Mouse (Mus musculus): ENCODE data around the gene Rere. TPM values are rescaled to one million over a fixed set of nuclear protein-coding genes. Genes with fewer than 3 reads are reported as not detected.
"Not testable (repeated sequence)": the region's sequence is repeated elsewhere in the genome, so short reads cannot be mapped to it uniquely, and the experiment has no call there.

Rere gene
- total RNA-seq, 2 experiments from 2014 or later, result 39.6 to 46.7 TPM

DNA sequence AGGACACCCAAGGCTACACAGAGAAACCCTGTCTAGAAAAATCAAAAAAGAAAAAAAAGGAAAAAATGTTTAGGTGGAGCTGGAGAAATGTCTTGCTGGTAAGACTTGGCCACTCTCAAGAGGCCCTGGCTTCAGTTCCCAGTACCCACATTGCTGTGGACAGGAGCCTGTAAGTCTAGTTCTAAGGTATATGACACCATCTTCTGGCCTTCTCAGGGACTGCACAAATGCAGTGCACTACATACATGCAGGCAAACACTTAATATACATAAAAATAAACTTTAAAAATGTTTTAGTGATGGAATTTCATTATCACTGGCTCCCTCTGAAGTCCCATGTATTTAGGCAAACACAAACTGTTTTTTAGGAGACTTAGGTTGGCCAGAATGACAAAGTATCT, 274.3 kb downstream of the Rere start:
- no peak for DNase-seq

DNA sequence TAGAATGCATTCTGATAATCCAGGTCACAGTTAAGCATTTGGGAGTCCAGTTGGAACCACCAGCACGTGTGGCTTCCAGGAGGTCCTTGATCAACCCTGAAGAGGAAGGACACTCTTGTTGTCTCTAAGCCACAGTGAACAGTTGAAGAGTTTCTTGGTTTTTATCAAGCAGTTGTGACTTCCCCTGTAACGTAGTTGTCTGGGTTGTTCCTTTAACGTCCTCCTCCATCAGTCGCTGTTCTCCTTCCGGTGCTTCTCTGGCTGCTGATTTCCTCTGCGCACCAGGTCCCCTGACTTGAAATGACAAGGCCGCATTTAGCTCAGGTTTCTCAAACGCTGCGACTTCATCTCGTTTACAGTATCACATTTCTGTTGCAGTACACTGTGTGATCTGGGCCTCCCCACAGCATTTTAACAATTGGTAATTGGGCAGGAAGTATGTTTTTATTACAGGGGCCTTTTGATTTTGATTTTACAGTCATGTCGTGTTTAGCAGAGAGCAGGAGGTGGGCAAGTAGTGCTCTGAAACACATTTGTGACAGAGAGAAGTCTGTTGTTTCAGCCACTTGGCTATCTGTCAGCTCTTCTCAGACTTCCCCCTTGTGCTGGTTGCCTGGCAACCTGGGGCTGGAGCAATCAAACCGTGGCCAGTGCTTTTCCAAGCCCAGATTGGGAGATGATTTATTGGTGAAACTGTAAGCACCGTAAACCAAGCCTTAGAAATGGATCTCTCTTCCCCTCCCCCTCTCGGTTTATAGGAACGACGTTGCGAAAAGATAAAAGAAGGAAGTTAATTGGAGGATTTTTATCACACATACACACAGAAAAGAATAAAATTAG, 275.2 kb downstream of the Rere start:
- DNase-seq, result peak; percentile 87 to 90

DNA sequence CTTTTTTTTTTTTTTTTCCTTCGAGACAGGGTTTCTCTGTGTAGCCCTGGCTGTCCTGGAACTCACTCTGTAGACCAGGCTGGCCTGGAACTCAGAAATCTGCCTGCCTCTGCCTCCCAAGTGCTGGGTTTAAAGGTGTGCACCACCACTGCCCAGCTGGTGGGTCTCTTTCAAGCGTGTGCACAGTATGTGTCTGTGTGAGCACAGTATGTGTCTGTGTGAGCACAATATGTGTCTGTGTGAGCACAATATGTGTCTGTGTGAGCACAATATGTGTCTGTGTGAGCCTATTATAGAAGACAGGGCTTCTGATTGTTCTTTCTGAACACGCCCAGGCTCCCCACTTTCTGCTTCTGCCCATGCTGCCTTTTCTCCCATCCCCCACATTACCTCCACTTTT, 275.8 kb downstream of the Rere start:
- DNase-seq, result not testable (repeated sequence)

DNA sequence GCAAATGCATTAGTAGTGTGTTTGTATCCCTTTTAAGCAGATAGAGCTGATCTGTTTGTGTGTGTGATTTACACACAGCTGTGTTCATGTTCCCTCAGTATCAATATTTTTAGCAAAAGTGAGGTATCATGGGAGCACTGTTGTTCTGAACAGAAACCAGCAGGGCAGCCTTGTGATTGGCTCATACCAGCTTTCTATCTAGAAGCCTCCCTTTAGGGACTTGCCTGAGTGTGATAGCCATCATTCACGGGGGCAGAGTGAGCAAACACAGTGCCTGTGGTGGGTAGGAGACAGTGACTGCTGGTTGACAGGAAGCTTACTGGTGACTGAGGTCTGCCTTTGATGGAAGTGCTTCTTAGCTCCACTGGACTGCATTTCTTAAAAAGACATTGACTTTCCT, 276.5 kb downstream of the Rere start:
- DNase-seq, result no peak

DNA sequence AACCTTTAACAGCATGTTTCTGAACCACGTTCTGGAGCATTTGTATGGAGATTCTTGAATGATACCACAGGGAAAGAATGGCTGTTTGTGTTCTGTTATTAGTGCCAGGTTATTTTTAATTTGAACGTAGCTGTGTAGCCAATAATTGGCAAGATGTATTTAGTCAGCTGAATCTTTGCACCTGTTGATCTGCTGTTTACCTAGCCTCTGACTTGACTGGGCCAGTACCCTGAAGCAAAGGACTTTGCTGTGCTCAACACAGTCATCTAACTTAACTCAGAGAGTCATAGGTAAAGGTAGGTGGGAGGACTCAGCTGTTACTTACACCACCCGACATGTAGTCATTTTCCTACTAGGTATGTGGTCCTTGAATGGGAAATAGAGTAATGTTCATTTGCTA, 278.1 kb downstream of the Rere start:
- no peak for DNase-seq

DNA sequence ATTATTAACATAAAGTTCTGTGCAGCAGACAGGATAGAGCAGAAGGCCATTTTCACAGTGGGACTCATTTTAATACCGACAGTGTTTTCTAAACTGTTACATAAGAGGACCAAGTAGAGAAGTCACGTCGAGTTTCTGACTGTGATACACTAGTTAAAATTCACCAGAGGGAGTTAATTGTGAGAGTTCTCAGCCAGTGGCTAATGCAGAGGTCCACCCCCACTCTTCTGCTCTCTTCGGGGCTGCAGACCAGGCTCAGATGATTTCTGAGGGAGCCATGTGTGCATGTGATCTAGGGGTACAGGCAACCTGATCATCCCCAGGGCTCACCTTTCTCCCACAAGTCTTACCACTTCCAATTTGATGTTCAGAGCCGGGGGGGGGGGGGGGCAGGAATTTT, 281.8 kb downstream of the Rere start:
- no peak for DNase-seq

DNA sequence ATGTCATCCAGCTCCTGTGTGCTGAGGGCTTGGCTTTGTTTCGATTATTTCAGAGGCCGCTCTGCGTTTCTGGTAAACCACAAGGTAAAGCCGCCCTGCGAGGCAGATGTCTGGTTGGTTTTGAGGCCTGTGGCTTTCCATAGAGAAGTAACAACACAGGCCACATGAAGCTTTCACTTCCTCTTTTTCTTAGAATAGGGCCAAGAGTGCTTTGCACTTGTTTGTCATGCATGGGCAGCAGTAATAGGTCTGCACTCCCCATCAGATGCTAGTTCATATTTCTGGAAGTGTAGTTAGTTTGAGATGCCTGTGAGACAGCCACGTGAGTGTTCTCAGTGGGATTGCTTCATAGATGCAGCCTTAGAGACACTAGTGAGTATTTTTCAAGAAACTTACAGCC, 284.7 kb downstream of the Rere start:
- DNase-seq, result peak in 1 of 2 experiments; percentile 79

DNA sequence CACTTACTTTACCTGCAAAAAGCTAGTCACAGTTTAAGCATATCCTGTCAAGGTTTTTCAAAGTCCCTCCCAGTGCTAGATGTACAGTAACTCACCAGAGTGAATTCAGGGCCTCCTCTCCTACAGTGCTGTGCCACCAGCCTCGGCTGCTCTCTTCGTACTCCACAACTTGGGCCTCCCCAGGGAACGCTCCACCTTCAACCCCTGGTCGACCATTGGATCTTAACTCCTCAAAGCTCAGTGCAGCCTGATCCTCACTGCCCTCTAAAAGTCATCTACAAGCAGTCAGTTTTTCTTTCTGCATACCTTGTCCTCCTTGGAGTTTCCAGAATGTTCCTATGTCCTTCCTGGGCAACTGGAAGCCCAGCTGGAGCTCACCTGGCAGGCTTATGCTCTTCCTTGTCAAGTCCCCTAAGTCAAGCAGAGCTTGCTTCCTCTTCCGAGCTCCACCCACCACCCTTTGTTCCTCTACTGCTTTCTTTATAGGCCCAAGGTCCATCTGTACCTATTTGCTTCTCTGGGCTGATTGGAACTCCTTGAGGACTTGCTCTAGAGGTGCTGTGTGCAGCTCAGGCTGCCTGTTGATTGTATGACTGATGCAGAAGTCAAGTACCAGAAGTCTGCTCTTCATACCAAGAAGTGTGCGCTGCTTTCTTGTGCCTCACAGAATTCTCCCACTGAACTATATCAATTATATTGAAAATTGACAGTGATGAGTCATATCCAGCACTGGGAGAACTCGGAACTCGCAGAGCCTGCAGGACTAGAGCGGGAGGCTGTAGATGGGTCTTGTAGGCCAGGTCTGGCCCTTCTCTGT, 287.1 kb downstream of the Rere start:
- peak in 1 of 2 experiments; percentile 45 for DNase-seq

DNA sequence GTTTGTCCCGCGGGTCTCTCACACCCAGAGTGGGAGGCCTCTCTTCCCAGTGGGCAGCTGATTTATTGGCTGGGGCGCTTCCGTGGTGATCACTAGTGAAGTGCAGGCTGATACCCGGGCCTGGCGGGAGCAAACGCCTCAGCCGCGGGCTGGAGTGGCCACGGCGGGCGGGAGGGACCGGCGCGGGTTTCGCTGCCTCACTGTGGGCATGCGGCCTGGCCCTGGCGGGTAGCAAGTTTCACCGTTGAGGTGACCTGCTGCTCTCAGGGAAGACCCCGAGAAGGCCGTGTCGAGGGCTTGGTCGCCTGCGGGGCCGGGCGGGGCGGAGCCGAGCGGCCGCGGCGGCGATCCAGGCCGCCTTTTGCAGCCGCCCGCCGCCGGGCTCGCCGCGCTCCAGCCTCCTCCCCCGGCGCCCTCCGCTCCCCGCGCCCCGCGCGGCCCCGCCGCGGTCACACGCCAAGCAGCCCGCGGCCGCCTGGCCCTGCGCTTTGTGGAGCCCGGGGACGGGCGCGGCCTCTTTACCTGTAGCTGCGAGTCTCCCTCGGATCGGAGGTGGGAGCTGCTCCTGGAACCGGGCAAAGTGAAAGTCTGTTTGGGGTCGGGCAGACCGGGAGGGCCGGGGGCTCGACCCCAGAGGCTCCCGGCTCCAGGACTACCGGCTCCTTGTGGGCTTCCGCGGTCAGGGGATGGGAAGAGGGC, 287.8 kb downstream of the Rere start:
- DNase-seq, result peak; percentile 86 to 88

DNA sequence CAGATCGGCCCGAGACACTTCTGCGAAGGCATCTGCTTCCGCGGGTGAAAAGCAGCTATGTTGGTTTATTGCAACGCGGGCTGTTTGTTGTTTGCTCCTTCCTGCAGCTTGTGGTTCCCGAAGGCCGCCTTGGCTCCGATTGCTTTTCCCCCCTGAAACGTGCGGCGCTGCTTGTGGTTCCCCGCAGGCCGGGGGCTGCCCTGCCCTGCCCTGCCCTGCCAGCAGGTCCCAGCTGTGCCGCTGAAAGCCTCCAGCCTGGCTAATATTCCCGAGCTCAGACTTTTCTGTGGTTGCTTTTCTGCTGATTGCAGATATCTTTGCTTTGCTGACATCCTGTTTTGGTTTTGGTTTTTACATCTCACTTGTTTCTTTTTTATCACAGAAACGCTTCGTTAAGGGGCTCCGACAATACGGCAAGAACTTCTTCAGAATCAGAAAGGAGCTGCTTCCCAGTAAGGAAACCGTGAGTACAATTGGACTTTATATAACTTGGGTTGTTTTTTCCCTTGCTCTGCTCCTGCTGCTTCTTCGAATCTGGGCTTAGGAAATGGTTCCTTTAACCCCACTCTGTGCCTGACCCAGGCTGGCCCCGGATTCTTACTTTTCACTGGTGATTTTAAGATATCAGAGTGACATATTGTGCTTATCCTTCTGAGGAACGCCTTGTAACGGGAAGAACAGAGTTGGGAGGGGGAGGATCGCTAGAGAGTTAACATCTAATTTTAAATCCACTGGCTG, 288.6 kb downstream of the Rere start:
- peak; percentile 68 to 73 for DNase-seq

DNA sequence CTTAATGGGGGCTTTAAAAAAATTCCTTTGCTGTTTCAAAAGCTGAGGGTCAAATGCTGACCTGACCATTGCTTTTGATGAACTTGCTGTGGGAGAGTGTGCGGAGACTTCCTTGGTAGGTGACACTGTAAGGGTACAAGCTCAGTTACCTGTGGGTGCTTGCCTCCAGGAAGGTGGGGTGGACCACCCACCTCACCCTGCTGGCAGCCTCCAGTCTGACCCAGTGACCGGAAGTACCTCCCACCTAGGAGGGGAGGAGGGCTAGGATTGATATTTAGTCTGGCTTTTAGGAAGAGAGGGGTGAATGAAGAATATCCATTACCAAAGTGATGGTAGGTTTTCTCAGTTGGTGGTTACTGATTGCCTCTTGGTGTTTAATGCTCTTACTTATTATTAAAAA, 289.3 kb downstream of the Rere start:
- no peak for DNase-seq

DNA sequence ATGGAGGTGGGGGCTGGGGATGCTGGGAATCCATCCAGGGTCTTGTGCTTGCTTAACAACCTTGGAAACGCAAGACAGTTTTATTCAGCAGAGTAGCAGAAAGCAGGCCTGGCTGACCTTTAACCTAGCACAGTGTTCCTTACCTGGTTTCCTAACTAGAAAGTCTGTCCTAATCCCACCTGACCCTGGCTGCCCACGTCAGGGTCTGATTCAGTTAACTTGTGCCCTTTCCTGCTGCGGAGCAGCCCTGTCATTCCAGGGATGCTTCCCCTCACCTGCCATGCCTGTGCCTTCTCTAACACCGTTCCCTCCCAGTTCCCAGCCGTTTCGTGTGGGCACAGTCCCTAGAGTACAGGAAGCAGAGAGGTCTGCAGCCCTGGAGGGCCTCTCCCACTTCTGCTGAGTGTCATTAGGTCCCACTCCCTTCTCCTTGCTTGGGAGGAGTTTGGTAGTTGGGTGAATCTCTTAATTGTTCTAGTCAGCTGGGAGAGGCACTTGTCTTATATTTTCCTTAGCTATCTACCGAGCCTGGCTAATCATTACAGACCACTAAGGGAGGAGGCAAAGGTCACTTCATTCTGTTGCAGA, 290.8 kb downstream of the Rere start:
- DNase-seq, result no peak

DNA sequence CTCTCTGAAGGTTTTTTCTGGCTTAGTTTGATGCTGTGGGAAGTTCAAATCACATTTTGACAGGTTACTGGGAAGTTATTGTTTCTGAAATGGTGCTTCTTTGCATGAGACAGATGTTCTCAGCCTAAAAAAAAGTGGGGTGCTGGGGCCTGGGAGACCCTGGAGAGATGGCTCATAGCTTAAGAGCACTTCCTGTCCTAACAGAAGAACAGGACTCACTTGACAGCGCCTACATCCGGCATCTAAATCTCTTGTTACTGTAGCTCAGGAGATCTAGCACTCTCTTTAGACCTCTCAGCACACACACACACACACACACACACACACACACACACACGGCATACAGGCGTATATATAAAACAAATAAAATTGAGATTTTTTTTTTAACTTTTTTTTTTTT, 291.5 kb downstream of the Rere start:
- no peak for DNase-seq

DNA sequence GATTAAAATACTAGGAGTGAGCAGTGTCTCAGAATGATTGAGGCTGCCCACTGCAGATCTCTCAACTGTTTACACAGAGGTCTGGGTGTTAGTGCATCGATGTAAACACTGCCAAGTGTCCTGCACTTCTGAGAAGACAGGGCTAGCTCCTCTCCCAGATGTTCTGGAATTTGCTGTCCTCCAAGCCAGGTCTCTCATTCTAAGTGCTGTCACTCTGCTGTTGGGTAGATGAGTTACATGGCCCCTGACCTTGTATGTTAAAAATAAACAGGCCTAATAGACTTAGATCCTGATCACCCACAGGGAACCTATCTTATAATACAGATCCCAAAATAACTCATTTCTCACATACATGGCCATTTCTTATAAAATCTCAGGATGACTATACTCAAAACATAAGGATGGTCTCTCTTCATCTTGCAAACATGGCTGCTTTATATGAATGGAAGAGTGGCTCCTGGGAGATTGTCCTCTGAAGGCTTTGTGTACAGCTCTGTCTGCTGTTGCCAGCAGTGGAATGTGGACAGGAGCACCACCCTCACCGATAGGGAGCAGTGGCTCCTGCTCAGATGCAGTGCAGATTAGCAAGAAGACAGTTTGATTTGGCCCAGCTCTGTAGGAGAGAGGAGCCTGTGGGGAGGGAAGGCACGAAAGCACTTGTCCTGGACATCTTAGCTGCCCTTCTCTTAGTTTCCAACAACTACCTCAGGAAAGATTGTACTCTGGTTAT, 294.1 kb downstream of the Rere start:
- no peak for DNase-seq

DNA sequence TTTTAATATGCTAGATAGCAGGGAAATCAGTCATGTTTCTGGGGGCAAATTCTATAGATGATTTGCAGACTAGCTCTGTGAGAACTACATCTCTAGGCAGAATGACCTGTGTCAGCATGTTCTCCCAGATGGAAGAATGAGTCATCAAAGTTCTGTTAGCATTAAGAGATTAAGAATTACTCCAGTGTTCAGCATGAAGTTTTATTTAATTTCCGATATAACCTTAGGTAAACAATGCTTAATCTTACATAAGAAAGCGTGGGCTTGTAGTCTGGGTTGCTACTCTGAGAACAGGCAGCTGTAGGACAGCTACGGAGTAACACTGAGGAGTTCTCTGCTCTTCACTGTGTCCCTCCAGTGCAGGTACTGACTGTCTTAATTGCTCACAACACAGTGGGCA, 294.9 kb downstream of the Rere start:
- no peak for DNase-seq

DNA sequence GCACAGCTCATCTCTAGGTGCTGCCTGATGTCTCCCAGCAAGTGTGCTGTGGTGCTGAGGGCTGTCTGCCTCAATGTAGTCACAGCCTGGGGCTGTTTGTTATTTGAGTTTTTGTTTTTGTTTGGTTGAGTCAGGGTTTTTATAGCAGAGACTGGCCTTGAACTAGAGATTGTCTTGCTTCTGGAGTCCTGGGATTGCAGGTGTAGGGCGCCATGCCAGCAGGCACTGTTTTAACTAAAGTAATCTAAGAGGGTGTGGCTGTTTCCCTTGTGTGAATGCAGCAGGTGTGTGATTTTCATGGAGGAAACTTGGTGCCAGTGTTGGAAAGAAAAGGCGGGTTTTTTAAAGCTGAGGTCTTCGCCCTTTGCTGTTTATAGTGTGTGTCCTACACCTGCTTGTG, 296.6 kb downstream of the Rere start:
- DNase-seq, result no peak

DNA sequence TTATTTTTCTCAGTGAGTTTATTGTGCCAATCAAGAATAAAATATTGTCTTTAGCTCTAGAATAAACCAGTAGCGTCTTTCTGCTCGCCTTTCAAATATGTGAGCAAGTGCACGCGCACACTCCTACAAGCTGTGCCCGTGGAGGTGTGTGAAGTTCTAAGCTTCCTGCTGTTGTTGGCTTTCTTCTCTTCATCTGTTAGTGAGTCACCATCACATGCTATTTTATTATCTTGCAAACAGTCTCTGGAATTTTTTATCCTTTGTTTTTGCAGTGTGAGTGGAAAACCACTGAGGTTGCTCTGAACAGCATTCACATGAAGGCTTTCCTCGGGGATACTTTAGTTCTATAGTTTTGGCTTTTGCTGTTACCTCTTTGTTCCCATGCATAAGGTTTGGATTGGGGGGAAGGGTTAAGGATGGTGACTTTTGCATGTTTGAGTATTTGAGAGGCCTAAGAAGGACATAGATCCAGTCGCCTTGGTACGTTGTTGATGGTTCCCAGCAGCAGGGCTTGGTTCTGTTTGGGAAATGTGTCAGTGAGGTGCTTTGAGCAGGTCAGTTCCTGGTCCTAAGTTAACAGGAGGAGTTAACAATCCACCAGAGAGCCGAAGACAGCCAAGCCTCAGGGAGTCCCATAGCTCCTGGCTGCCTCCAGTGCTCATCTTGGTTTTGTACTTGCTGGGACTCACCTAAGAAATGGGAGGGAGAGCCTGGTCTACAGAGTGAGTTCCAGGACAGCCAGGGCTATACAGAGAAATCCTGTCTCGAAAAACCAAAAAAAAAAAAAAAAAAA, 300.7 kb downstream of the Rere start:
- DNase-seq, result peak in 1 of 2 experiments; percentile 33

DNA sequence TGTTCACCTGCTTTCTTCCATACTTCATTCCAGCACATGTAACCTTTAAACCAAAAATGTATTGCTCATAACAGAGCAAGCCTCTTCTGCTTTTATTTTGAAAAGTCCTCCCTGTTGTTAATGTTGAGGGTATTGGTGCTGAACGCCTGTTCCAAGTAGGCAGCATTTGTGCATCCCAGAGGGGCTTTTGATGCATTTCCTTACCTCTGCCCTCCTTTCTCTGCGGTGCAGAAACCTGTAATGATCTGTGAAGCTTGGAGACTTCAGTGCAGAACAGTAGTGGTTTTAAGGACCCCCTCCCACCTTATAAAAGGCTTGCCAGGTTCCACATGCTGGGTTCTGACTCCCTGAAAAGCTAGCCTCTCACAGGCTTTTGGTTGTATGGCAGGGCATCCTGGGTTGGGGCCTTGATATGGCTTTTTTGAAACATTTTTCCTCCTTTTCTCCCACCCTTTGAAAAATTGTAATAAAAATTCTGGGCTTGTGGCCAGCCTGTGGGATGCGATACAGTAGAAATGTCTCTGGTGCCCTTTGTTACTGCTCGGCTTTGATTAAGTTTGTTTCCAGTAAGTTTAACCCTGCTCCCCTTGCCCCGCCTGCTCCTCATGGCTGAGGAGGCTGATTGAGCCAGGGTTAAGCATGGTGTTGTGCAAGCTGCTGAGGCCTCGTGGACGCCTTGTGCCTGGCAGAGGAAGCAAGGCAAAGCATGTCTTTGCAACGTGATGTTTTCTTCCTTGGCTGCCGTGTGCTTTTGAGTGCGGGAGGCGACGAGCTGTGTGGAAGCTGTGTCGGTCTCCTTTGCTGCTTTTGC, 301.7 kb downstream of the Rere start:
- DNase-seq, result peak; percentile 88 to 90

DNA sequence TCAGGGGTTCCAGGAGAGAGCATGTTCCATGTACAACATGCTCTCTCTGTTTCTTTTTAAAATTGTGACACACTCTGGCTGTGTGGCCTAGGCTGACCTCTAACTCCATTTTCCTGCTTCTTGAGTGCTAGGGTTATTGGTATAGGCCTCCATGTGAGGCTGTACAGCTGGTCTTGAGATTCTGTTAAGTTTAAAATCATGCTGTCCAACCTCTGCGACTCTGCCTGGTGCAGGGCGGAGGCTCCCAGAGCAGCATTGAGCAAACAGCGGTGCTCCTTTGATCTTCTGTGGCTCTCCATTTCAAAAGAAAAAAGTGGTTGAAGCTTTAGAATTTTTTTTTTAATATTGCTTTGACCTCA, 302.3 kb downstream of the Rere start:
- no peak for DNase-seq
